Mouse (Mus musculus): ENCODE measurements at regions not wholly inside any gene's neighbourhood (a gene's known extent, or its start where the extent isn't known, plus 50 kb on each side); places are given as distances from the start of the nearest gene placed in this dataset.
A peak's percentile ranks its signal among the peaks of the same experiment; 100 is the strongest.

- ATAC-seq (ENCODE audit: low FRiP score), result no peak
Observed at GRCm38 (mm10) chr13:73019181-73019580, 241.1 kb upstream of the Irx4 start.

GRCm38 (mm10) chr13:73031217-73031616 lies 229.1 kb upstream of the Irx4 start:
- Histone ChIP-seq H3K4me1 (replicated peaks) (peaks cover 30% of the 10 kb centered on the region), H3K36me3 (no peaks in the 10 kb centered on the region), H3K4me3 (no peak overlapping the region), H3K9ac (no peak overlapping the region), H3K27ac (no peak overlapping the region), H3K9me3 (no peaks in the 10 kb centered on the region), H3K27me3 (peaks cover 30% of the 10 kb centered on the region), H3K4me2 (no peak overlapping the region)
- WGBS, result 67% methylated on average over 3 of the region's 3 CpGs
- ATAC-seq (ENCODE audit: low FRiP score), result no peak

More at GRCm38 (mm10) chr13:73019181-73019580, 241.1 kb upstream of the Irx4 start:
- Histone ChIP-seq H3K4me1 (replicated peaks) (no peaks in the 10 kb centered on the region), H3K27ac (no peak overlapping the region), H3K9me3 (no peaks in the 10 kb centered on the region), H3K36me3 (no peaks in the 10 kb centered on the region), H3K9ac (no peak overlapping the region), H3K4me2 (no peak overlapping the region), H3K27me3 (peaks cover 4% of the 10 kb centered on the region; the same call in 1 of the 2 replicates), H3K4me3 (no peak overlapping the region)
- 54% methylated on average over 10 of the region's 10 CpGs for WGBS

- 20% methylated on average over 3 of the region's 3 CpGs for WGBS
- no peak overlapping the region for H3K4me2 ChIP-seq
- no peaks in the 10 kb centered on the region for H3K9me3 ChIP-seq
- no peak overlapping the region for H3K27ac ChIP-seq
- H3K9ac ChIP-seq, result no peak overlapping the region
- H3K4me1 ChIP-seq (replicated peaks), result peaks cover 37% of the 10 kb centered on the region
- ATAC-seq (ENCODE audit: low FRiP score), result no peak
- H3K4me3 ChIP-seq, result no peak overlapping the region
- no peaks in the 10 kb centered on the region for H3K36me3 ChIP-seq
- H3K27me3 ChIP-seq, result peaks cover 34% of the 10 kb centered on the region
Observed at GRCm38 (mm10) chr13:73033055-73033454, 227.2 kb upstream of the Irx4 start.

GRCm38 (mm10) chr13:73034065-73034831 lies 226.0 kb upstream of the Irx4 start:
- Histone ChIP-seq H3K9ac (no peak overlapping the region), H3K27me3 (peaks cover 41% of the 10 kb centered on the region), H3K27ac (peak overlapping the region; percentile 40), H3K9me3 (no peaks in the 10 kb centered on the region), H3K4me1 (replicated peaks) (peaks cover 37% of the 10 kb centered on the region), H3K4me2 (no peak overlapping the region), H3K4me3 (no peak overlapping the region), H3K36me3 (no peaks in the 10 kb centered on the region)
- 8% methylated on average over 10 of the region's 10 CpGs for WGBS
- ATAC-seq (ENCODE audit: low FRiP score), result peak; percentile 91

- peaks cover 41% of the 10 kb centered on the region for H3K27me3 ChIP-seq
- no peaks in the 10 kb centered on the region for H3K9me3 ChIP-seq
- peak overlapping the region; percentile 41; the same call in 1 of the 2 replicates for H3K27ac ChIP-seq
- H3K4me3 ChIP-seq, result no peak overlapping the region
- 18% methylated on average over 10 of the region's 10 CpGs for WGBS
- H3K4me1 ChIP-seq (replicated peaks), result peaks cover 37% of the 10 kb centered on the region
- no peak overlapping the region for H3K9ac ChIP-seq
- no peak overlapping the region for H3K4me2 ChIP-seq
- peak; percentile 67 for ATAC-seq (ENCODE audit: low FRiP score)
- H3K36me3 ChIP-seq, result no peaks in the 10 kb centered on the region
Observed at GRCm38 (mm10) chr13:73034886-73035285, 225.4 kb upstream of the Irx4 start.

- Histone ChIP-seq H3K9ac (no peak overlapping the region; the same call in 1 of the 2 replicates), H3K4me1 (replicated peaks) (peaks cover 37% of the 10 kb centered on the region), H3K4me3 (no peak overlapping the region), H3K27ac (peak overlapping the region; percentile 68), H3K9me3 (no peaks in the 10 kb centered on the region), H3K27me3 (peaks cover 41% of the 10 kb centered on the region), H3K4me2 (no peak overlapping the region), H3K36me3 (no peaks in the 10 kb centered on the region)
- 0 out of 2 replicates have a peak, but pooled peaks have one; percentile 10 for ATAC-seq (ENCODE audit: low FRiP score)
- WGBS, result 19% methylated on average over 2 of the region's 2 CpGs
Observed at GRCm38 (mm10) chr13:73035336-73035940, 224.8 kb upstream of the Irx4 start.

GRCm38 (mm10) chr13:73039731-73040130 lies 220.5 kb upstream of the Irx4 start:
- Histone ChIP-seq H3K4me2 (no peak overlapping the region), H3K4me1 (replicated peaks) (peaks cover 39% of the 10 kb centered on the region), H3K27me3 (peaks cover 35% of the 10 kb centered on the region), H3K36me3 (no peaks in the 10 kb centered on the region), H3K4me3 (no peak overlapping the region), H3K9ac (no peak overlapping the region), H3K9me3 (no peaks in the 10 kb centered on the region), H3K27ac (no peak overlapping the region)
- ATAC-seq (ENCODE audit: low FRiP score), result no peak
- WGBS, result 91% methylated on average over 5 of the region's 5 CpGs

GRCm38 (mm10) chr13:73041233-73042040 lies 218.8 kb upstream of the Irx4 start:
- Histone ChIP-seq H3K4me1 (replicated peaks) (peaks cover 22% of the 10 kb centered on the region), H3K4me3 (no peak overlapping the region), H3K27me3 (peaks cover 34% of the 10 kb centered on the region), H3K9ac (no peak overlapping the region), H3K36me3 (no peaks in the 10 kb centered on the region), H3K9me3 (no peaks in the 10 kb centered on the region), H3K4me2 (peak overlapping the region; percentile 15; the same call in 1 of the 2 replicates), H3K27ac (peak overlapping the region; percentile 61)
- peak; percentile 89 for ATAC-seq (ENCODE audit: low FRiP score)
- WGBS, result 28% methylated on average over 14 of the region's 14 CpGs

- Histone ChIP-seq H3K4me1 (replicated peaks) (peaks cover 49% of the 10 kb centered on the region), H3K27me3 (peaks cover 79% of the 10 kb centered on the region), H3K36me3 (no peaks in the 10 kb centered on the region), H3K27ac (peak overlapping the region; percentile 62; the same call in 1 of the 2 replicates), H3K9ac (no peak overlapping the region), H3K4me3 (no peak overlapping the region), H3K9me3 (no peaks in the 10 kb centered on the region), H3K4me2 (peak overlapping the region; percentile 30)
- 19% methylated on average over 13 of the region's 13 CpGs for WGBS
- ATAC-seq (ENCODE audit: low FRiP score), result peak; percentile 83
Observed at GRCm38 (mm10) chr13:73069840-73070530, 190.3 kb upstream of the Irx4 start.

- Histone ChIP-seq H3K27ac (0 out of 2 replicates have a peak overlapping the region, but pooled peaks have one; percentile 62), H3K4me3 (no peak overlapping the region), H3K27me3 (peaks cover 77% of the 10 kb centered on the region), H3K36me3 (no peaks in the 10 kb centered on the region), H3K9me3 (no peaks in the 10 kb centered on the region), H3K4me1 (replicated peaks) (peaks cover 49% of the 10 kb centered on the region), H3K4me2 (peak overlapping the region; percentile 30), H3K9ac (no peak overlapping the region)
- peak; percentile 55; the same call in 1 of the 2 replicates for ATAC-seq (ENCODE audit: low FRiP score)
- 26% methylated on average over 7 of the region's 7 CpGs for WGBS
Observed at GRCm38 (mm10) chr13:73070531-73070908, 189.8 kb upstream of the Irx4 start.

GRCm38 (mm10) chr13:73071032-73071431 lies 189.2 kb upstream of the Irx4 start:
- 24% methylated on average over 8 of the region's 8 CpGs for WGBS
- Histone ChIP-seq H3K27me3 (peaks cover 72% of the 10 kb centered on the region), H3K4me3 (no peak overlapping the region), H3K4me1 (replicated peaks) (peaks cover 49% of the 10 kb centered on the region), H3K36me3 (no peaks in the 10 kb centered on the region), H3K27ac (peak overlapping the region; percentile 62; the same call in 1 of the 2 replicates), H3K9ac (no peak overlapping the region), H3K9me3 (no peaks in the 10 kb centered on the region), H3K4me2 (no peak overlapping the region)
- no peak for ATAC-seq (ENCODE audit: low FRiP score)

All from hindbrain, embryonic 13.5 days (tissue).